Mouse (Mus musculus) hindbrain, embryonic 16.5 days (tissue): Measurements from ENCODE around the gene Il11. TPM values are rescaled to one million over a fixed set of nuclear protein-coding genes. Genes with fewer than 3 reads are reported as not detected.

ENCODE experiments used
- ATAC-seq: fragments of 200-750 bp; cut with Nextera tagmentation; 2 replicates; pipeline ENCODE4 v1.8.0; 2017; ENCODE audit warnings: moderate TSS enrichment, moderate library complexity
- H3K27ac ChIP-seq: fragments of 300-500 bp; sonication (generic); 2 replicates; pipeline ENCODE4 v1.5.1; 2014; ENCODE audit warnings: low read depth, mild to moderate bottlenecking, control low read depth, low read length, moderate library complexity
- H3K27me3 ChIP-seq: fragments of 300-500 bp; sonication (generic); replicated peaks from 2 replicates; pipeline ENCODE4 v1.6.1; 2014; ENCODE audit warnings: low read length; ENCODE audit not compliant: control insufficient read depth, insufficient read depth
- H3K36me3 ChIP-seq: fragments of 300-500 bp; sonication (generic); 2 replicates; pipeline ENCODE4 v1.6.1; 2014; ENCODE audit warnings: mild to moderate bottlenecking, low read length, moderate library complexity, mixed read lengths; ENCODE audit not compliant: control insufficient read depth, insufficient read depth
- H3K4me1 ChIP-seq: fragments of 300-500 bp; sonication (generic); 2 replicates; pipeline ENCODE4 v1.6.1; 2014; ENCODE audit warnings: low read depth, low read length; ENCODE audit not compliant: control insufficient read depth, insufficient read depth
- H3K4me2 ChIP-seq: fragments of 300-500 bp; sonication (generic); 2 replicates; pipeline ENCODE4 v1.6.1; 2014; ENCODE audit warnings: mild to moderate bottlenecking, low read length, control low read depth, moderate library complexity
- H3K4me3 ChIP-seq: fragments of 300-500 bp; sonication (generic); 2 replicates; pipeline ENCODE4 v1.5.1; 2014; ENCODE audit warnings: mild to moderate bottlenecking, low read length, control low read depth, moderate library complexity
- H3K9ac ChIP-seq: fragments of 300-500 bp; sonication (generic); 2 replicates; pipeline ENCODE4 v1.6.1; 2014; ENCODE audit warnings: low read depth, mild to moderate bottlenecking, control low read depth, low read length, moderate library complexity
- H3K9me3 ChIP-seq: fragments of 300-500 bp; sonication (generic); 2 replicates; pipeline ENCODE4 v1.6.1; 2014; ENCODE audit warnings: mild to moderate bottlenecking, low read length, moderate library complexity; ENCODE audit not compliant: control insufficient read depth
- WGBS: fragments of 180-500 bp; shearing (Covaris S2); extraction: QIAGEN DNeasy Blood & Tissue Kit; methylation state at CpG from one replicate; pipeline ENCODE4 v1.1.7; 2014; 5-methylcytosine and 5-hydroxymethylcytosine counted together
- polyA plus RNA-seq: library from polyadenylated mRNA; unstranded; fragments of >200 nt; fragmentation: Nextera tagmentation; extraction: Ambion mirVana; gene quantifications from 2 replicates; pipeline ENCODE4 v1.2.1, GENCODE M21; 2015

The Il11 gene
- polyA plus RNA-seq, 1 experiment from 2014 or later, result 1.3 TPM

GRCm38 (mm10) chr7:4748321-4748720, 34.3 kb downstream of the Il11 start:
- ATAC-seq, result no peak
- Histone ChIP-seq H3K9me3 (no peaks in the 10 kb centered on the region), H3K27me3 (no peaks in the 10 kb centered on the region), H3K4me2 (no peak overlapping the region), H3K4me3 (no peak overlapping the region), H3K4me1 (peaks cover 12% of the 10 kb centered on the region), H3K9ac (no peak overlapping the region), H3K36me3 (peaks cover 5% of the 10 kb centered on the region; the same call in 1 of the 2 replicates), H3K27ac (no peak overlapping the region)
- WGBS, result 78% methylated on average over 4 of the region's 4 CpGs

DNA sequence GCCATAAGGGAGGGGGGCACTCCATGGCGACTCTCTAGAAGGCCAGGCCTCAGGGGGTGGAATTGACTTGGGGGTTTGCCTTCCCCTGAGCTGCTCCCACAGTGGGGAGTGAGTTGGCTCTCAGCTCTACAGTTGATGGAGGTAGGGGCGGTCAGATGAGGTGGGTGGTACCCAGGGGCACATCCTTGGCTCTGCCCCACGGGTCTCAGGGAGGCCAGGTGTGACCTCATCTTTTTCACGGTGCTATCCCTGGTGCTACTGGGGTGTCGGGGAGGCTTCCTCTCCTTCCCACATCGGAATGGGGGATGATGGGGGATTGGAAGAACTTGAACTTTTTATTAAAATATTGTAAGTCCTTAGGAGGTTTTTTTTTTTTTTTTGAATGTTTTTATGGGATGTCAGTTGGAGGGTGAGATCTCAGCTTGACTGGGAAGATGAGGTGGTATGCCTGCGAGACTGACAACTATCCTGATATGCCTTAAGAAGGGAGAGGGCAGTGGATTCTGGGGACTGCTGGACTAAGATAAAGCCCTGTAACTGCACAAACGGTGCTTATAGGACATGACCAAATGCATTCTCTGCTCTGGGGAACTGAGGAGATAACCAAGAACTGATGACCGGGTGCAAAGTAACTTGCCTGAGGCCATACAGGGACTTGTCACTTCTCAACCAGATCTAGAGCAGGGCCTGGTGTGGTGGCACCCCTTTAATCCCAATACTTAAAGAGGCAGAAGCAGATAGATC, 35.3 kb downstream of the Il11 start:
- H3K4me3 ChIP-seq, result no peak overlapping the region
- peaks cover 12% of the 10 kb centered on the region for H3K4me1 ChIP-seq
- H3K36me3 ChIP-seq, result peaks cover 5% of the 10 kb centered on the region; the same call in 1 of the 2 replicates
- no peak for ATAC-seq
- H3K4me2 ChIP-seq, result no peak overlapping the region
- no peaks in the 10 kb centered on the region for H3K27me3 ChIP-seq
- no peak overlapping the region for H3K9ac ChIP-seq
- 78% methylated on average over 9 of the region's 9 CpGs for WGBS
- no peak overlapping the region for H3K27ac ChIP-seq
- no peaks in the 10 kb centered on the region for H3K9me3 ChIP-seq

GRCm38 (mm10) chr7:4746326-4746980, 36.2 kb downstream of the Il11 start:
- Histone ChIP-seq H3K4me3 (no peak overlapping the region), H3K4me1 (peaks cover 14% of the 10 kb centered on the region), H3K9me3 (no peaks in the 10 kb centered on the region), H3K27ac (no peak overlapping the region), H3K36me3 (peaks cover 5% of the 10 kb centered on the region; the same call in 1 of the 2 replicates), H3K4me2 (no peak overlapping the region), H3K27me3 (no peaks in the 10 kb centered on the region), H3K9ac (no peak overlapping the region)
- no peak for ATAC-seq
- WGBS, result 85% methylated on average over 22 of the region's 22 CpGs

GRCm38 (mm10) chr7:4744886-4745285, 37.8 kb downstream of the Il11 start:
- no peak overlapping the region for H3K9ac ChIP-seq
- no peaks in the 10 kb centered on the region for H3K27me3 ChIP-seq
- no peak for ATAC-seq
- H3K9me3 ChIP-seq, result no peaks in the 10 kb centered on the region
- peaks cover 21% of the 10 kb centered on the region for H3K4me1 ChIP-seq
- H3K27ac ChIP-seq, result no peak overlapping the region
- H3K36me3 ChIP-seq, result peaks cover 5% of the 10 kb centered on the region; the same call in 1 of the 2 replicates
- H3K4me2 ChIP-seq, result no peak overlapping the region
- WGBS, result 96% methylated on average over 4 of the region's 6 CpGs
- no peak overlapping the region for H3K4me3 ChIP-seq

DNA sequence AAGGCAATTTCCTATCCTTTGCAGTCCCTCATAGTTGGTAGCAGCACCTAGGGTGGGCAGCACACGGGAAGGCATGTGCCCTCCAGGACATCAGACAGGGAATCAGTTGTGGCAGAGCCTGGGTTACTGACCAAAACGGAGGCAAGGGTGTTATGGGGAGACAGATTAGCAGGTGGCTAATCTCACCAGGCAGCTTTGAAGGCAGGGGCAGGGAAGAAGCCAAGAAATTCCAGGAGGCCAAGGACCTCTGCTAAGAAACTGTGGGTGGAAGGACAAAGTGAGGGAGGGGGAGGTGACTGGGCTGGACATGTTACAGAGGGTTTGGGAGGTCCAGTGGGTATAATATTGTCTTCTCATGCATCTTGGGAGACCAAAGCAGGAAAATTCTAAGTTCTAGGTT, 39.3 kb downstream of the Il11 start:
- Histone ChIP-seq H3K27me3 (no peaks in the 10 kb centered on the region), H3K4me2 (no peak overlapping the region), H3K27ac (no peak overlapping the region), H3K36me3 (peaks cover 5% of the 10 kb centered on the region; the same call in 1 of the 2 replicates), H3K4me1 (peaks cover 25% of the 10 kb centered on the region), H3K4me3 (no peak overlapping the region), H3K9ac (no peak overlapping the region), H3K9me3 (no peaks in the 10 kb centered on the region)
- 75% methylated on average over 2 of the region's 2 CpGs for whole genome bisulfite sequencing
- ATAC-seq, result no peak

GRCm38 (mm10) chr7:4742482-4742819, 40.2 kb downstream of the Il11 start:
- Histone ChIP-seq H3K4me2 (no peak overlapping the region), H3K9me3 (no peaks in the 10 kb centered on the region), H3K9ac (no peak overlapping the region; the same call in 1 of the 2 replicates), H3K36me3 (peaks cover 5% of the 10 kb centered on the region; the same call in 1 of the 2 replicates), H3K27me3 (no peaks in the 10 kb centered on the region), H3K4me1 (peaks cover 25% of the 10 kb centered on the region), H3K27ac (no peak overlapping the region), H3K4me3 (no peak overlapping the region)
- 80% methylated on average over 6 of the region's 6 CpGs for WGBS
- ATAC-seq, result no peak

- H3K27ac ChIP-seq, result peak overlapping the region; percentile 95
- H3K4me2 ChIP-seq, result peak overlapping the region; percentile 85
- 81% methylated on average over 21 of the region's 21 CpGs for WGBS
- peak overlapping the region; percentile 91; the same call in 1 of the 2 replicates for H3K9ac ChIP-seq
- no peaks in the 10 kb centered on the region for H3K27me3 ChIP-seq
- H3K4me3 ChIP-seq, result peak overlapping the region; percentile 75
- peaks cover 25% of the 10 kb centered on the region for H3K4me1 ChIP-seq
- H3K36me3 ChIP-seq, result peaks cover 5% of the 10 kb centered on the region; the same call in 1 of the 2 replicates
- ATAC-seq, result no peak
- H3K9me3 ChIP-seq, result no peaks in the 10 kb centered on the region
Measured at GRCm38 (mm10) chr7:4741672-4742481, 40.8 kb downstream of the Il11 start.

GRCm38 (mm10) chr7:4741151-4741550, 41.5 kb downstream of the Il11 start:
- Histone ChIP-seq H3K4me3 (peak overlapping the region; percentile 75), H3K36me3 (no peaks in the 10 kb centered on the region), H3K9me3 (no peaks in the 10 kb centered on the region), H3K4me2 (peak overlapping the region; percentile 85), H3K27me3 (no peaks in the 10 kb centered on the region), H3K9ac (peak overlapping the region; percentile 91), H3K4me1 (peaks cover 25% of the 10 kb centered on the region), H3K27ac (peak overlapping the region; percentile 95)
- WGBS, result 4% methylated on average over 4 of the region's 4 CpGs
- ATAC-seq, result no peak

GRCm38 (mm10) chr7:4740309-4740727, 42.3 kb downstream of the Il11 start:
- H3K27ac ChIP-seq, result peak overlapping the region; percentile 95
- 2% methylated on average over 10 of the region's 14 CpGs for WGBS
- peak; percentile 48 for ATAC-seq
- peaks cover 25% of the 10 kb centered on the region for H3K4me1 ChIP-seq
- no peaks in the 10 kb centered on the region for H3K27me3 ChIP-seq
- H3K9me3 ChIP-seq, result no peaks in the 10 kb centered on the region
- H3K4me2 ChIP-seq, result peak overlapping the region; percentile 85
- no peaks in the 10 kb centered on the region for H3K36me3 ChIP-seq
- peak overlapping the region; percentile 91 for H3K9ac ChIP-seq
- peak overlapping the region; percentile 75 for H3K4me3 ChIP-seq
